Mouse (Mus musculus) adrenal gland, postnatal 14 days (tissue): Measurements from ENCODE around the gene Cpsf4l. TPM values are rescaled to one million over a fixed set of nuclear protein-coding genes. Genes with fewer than 3 reads are reported as not detected.
"Not testable (repeated sequence)": the region's sequence is repeated elsewhere in the genome, so short reads cannot be mapped to it uniquely, and the experiment has no call there.

Source experiments
- DNase-seq: peaks from one replicate; pipeline ENCODE4 v3.0.0; 2021; ENCODE audit warnings: mixed read lengths
- total RNA-seq: library from RNA; stranded (reverse); gene quantifications from 2 replicates; pipeline ENCODE4 v1.2.3, GENCODE M21; 2021

The Cpsf4l gene
- total RNA-seq, 1 experiment from 2014 or later, result 2.5 TPM

DNA sequence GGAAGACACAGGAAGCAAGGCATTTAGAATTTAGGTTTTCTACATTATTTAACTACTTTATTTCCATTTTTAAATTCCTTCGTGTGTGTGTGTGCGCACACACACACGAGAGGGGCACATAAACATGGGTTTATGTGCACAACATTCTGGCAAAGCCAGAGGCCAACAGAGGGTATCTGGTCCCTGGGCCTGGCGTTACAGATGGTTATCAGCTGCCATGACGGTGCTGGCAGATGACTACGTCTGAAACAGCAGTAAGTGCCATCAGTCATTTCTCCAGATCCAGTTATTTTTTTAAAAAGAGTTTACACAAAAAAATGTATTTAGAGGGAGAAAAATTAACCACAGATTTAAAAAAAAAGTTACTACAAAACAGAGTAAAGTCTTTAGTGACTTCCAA lies 43.6 kb downstream of the Cpsf4l start:
- DNase-seq, result no peak

DNA sequence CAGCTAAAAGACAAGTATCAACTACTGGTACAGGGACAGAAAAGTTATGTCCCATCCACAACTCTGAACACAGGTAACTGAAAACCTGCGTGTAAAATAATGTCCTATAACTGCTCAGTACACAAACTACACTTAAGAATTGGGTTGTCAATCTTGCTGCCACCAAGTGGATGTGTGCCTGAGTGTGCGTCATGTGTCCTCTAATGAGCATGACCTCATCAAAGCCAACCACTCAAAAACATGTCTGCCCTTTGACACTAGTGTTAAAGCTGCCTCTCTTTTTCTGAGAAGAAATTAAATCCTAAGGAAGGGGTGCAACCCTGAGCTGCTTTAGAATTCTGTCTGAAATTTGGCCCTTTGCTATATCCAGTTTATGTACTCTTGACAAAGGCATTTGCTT lies 45.5 kb downstream of the Cpsf4l start:
- DNase-seq, result no peak

DNA sequence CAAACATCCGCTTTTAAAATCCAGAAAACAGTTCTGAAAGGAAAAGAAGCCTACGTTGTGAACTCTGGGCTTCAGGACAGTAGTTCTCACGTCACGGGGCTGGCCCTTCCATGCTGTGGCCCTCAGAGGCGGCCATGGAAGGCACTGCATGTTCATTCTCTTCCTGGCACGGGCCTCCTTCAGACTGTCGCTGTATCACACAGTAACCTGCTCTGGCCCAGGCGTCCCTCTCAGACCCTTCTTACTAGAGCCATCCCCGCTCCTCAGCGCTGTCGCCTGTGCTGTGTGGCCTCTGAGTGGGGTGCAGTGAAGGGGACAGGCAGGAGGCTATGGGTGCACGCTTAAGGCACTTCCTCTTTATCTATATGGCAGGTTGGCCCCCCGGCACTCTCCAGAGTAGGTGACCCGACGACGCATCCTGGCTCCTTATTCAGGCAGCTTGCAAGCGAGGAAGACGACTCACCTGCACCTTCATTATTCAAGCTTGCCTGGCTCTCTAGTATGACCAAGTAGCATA lies 47.9 kb downstream of the Cpsf4l start:
- DNase-seq, result no peak

DNA sequence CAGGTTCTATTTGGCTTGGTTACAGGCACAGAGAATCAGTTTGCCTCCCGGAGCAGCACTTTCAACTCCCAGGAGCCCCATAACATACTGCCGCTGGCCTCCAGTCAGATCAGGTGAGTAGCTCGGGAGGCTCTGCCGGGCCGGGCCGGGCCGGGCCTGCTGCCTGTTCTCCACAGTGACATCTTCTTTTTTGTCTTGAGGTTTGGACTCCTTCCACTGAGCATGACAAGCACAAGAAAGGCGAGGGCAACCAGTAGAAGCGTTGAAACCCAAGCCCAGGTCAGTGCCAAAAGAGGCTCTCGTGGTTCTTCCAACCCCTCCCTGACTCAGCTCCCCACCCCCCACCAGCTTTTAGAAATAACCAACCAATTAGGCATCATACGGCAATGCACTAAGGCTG lies 48.9 kb downstream of the Cpsf4l start:
- no peak for DNase-seq

DNA sequence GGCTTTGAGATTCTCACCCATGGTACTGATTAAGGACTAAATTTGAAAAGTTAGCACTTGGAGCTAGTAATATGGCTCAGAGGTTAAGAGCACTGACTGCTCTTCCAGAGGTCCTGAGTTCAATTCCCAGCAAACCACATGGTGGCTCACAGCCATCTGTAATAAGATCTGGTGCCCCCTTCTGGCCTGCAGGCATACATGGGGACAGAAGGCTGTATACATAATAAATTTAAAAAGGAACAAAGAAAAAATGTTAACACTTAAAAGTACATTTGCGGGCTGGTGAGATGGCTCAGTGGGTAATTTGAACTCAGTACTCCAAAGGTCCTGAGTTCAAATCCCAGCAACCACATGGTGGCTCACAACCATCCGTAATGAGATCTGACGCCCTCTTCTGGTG lies 49.6 kb downstream of the Cpsf4l start:
- not testable (repeated sequence) for DNase-seq

DNA sequence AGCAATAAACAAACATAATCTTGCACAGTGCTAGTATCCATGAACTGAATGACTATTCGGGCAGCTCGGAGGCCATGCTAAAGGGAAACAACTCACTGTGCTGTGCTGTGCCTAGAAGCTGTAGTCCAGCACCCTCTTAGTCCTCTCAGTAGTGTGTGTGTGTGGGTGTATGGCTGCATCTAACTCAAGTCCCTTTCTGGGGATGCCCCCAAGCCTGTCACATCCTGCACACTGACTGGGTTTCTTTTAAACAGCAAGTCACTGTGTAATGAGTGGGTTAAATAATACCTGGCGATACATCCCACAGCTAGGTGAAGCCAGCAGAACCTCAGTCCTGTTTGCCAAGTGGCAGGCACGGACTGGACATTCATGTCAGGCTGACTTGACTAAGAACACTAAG lies 51.1 kb downstream of the Cpsf4l start:
- DNase-seq, result no peak

DNA sequence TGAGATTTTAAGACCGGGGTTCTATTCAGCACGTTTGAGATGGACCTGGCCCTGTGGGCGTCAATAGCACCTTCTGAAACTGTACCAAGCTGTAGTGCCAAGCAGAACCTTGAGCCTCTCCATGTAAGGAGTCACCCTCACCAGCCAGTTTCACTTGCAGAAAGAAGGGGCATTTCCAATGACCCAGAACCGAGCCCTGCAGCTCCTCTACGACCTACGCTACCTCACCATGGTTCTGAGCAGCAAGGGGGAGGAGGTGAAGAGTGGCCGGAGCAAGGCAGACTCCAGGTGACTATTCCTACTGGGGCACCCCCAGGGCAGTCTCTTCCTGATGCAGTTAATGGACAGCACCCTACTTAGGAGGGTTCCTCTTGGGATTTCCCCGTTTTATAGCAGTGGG lies 51.5 kb downstream of the Cpsf4l start:
- DNase-seq, result no peak

DNA sequence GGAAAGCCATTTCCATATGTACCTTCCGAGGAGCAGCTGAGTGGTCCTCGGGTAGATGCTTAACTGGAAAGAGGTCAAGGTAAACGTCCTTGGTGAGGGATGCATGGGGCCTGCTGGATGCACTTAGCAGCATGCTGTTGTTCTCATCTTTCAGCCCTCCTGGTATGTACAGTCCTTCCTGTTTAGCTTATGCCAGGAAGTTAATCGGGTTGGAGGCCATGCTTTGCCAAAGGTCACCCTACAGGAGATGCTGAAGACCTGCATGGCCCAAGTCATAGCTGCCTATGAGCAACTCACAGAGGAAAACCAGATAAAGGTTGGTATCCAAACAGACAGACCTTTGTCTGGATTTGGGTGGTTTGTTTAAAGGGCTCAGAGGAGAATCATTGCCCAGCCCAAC lies 52.6 kb downstream of the Cpsf4l start:
- no peak for DNase-seq

DNA sequence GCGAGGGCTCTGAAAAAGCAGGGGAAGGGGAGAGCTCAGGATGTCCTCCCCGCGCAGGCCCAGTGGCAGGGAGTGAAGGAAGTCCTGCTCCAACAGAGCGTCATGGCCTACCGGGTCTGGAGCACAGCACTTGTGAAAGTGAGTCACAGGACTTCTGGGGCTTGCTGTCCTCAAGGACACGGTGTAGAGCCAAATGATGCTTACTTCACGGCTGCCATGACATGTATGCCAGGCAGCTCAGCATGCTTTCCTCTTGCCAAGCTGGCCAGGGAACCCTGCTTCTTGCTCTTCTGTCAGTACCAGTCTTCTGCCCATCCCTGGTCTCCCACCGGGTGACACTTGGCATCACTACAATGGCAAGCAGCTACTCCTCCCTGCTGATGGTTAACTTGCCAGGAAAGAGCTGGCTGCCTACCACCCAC lies 53.3 kb downstream of the Cpsf4l start:
- peak; percentile 75 for DNase-seq

DNA sequence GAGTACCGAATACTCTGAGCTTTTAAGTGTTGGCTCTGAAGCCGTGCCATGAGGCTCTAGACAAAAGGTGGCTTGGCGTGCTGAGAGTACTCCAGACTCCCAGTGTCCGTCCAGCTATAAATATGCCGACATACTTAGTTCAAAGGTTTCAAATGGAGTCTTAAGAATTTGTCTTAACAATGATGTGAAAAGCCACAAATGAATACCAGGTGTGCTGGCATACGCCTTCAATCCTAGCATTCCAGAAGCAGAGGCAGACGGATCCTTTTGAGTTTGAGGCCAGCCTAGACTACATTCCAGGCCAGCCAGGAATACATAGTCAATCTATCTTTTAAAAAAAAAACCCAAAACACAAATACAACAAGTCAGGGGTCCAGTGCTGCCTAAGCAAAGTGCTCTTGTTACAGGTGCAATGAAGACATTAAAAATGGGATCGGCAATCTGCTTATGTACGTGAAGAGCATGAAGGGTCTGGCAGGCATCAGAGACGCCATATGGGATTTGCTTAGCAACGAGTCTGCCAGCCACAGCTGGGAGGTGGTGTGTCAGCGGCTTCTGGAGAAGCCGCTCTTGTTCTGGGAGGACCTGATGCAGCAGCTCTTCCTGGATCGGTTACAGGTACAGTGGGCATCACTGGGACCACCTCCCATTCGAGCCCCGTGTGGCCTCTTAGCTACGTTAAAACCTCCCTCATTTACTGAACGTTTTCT lies 55.1 kb downstream of the Cpsf4l start:
- no peak for DNase-seq

DNA sequence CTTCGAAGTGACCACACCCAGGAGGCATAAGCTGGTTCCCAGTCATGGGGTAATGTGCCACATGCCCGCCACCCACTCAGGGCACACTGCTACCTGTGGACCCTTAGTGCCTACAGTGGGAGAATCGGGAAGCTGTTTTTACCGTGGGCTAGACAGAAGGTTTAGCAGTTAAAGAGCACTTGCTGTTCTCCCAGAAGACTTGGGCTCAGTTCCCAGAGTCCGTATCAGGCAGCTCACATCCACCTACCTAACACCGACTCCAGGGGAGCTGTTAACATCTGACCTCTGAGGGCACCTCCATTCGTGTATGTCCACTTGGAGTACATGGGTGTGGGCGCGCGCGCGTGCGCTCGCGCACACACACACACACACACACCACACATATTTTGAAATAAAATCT lies 55.7 kb downstream of the Cpsf4l start:
- no peak for DNase-seq

DNA sequence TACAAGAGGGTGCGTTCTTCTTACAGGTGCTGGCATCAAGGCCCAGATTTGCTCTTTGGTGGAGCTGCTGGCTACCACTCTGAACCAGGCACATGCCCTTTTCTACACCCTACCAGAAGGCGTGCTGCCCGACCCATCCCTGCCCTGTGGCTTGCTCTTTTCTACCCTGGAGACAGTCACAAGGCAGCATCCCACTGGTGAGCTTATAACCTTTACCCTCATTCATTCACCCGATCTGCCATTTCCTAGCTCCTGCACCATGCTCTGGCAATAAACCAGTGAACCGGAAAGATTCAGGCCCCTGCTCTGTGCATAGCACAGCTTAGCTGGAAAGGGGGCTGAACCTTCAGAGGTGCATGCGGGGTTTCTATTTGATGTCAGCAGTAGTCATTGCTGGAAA lies 57.3 kb downstream of the Cpsf4l start:
- DNase-seq, result no peak

DNA sequence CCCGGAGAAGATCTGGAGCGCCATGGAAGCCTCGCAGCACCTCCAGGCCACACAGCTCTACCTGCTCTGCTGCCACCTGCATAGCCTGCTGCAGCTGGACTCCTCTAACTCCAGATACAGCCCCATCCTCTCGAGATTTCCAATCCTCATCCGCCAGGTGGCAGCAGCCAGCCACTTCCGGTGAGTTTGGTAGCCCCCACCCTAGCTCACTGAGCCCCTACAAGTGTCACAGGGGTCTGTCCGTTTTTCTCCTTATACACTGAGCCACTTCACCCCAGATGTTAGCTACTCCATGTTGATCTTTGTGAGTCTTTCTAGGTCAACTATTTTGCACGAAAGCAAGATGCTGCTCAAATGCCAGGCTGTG lies 57.9 kb downstream of the Cpsf4l start:
- peak; percentile 55 for DNase-seq

DNA sequence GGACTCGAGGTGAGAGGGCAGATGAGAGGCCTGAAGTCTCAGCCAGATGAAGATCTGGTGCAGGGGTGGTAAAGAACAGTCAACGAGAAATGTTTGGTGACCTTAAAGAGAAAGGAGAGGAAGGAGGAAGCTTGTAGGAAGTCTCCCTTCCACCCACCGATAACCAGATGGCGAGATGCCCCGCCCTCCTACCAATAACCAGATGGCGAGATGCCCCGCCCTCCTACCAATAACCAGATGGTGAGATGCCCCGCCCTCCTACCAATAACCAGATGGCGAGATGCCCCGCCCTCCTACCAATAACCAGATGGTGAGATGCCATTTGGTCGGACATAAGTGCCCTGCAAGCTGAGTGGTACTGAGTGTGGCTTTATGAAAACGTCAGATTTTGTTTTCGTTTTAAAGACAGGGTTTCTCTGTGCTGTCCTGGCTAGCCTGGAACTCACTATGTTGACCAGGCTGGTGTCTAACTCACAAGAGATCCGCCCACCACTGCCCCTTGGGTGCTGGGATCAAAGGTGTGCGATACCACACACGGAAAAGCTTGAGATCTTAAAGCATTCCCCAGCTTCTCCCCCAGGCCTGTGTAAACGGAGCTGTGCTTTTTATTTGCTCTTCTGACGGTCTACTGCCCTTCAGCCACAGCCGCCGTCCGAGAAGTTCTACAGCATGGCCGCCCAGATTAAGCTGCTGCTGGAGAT lies 58.5 kb downstream of the Cpsf4l start:
- no peak for DNase-seq

DNA sequence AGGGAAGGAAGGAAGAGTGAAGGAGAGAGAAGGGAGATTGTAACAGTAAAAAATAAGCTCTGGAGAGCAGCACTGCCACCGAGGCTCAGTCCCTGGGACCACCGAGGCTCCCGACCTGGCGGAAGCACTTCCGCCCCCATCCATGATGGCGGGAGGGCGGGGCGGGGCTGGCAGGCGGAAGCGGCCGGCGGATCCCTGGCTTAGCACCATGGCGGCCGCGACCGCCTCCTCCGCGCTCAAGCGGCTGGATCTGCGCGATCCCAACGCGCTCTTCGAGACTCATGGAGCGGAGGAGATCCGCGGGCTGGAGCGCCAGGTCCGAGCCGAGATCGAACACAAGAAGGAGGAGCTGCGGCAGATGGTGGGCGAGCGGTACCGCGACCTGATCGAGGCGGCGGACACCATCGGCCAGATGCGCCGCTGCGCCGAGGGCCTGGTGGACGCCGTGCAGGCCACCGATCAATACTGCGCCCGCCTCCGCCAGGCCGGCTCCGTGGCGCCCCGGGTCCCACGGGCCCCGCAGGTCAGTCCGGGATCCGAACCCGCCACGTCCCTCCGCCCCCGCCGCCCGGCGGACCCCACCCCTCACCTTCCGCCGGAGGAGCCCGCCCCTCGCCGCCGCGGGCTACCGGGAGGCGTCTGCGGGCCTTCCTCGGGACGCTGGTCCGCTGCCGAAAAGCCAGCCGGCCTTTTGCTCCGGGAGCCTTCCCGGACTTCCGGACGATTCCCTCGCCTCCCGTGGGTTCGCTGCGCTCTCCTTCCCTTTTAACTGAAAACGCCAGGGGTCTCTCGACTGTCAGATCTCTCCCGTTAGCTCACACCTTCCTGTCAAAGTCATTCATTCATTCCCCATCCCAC lies 60.2 kb downstream of the Cpsf4l start, which contains the start of gene Slc39a11:
Gene Slc39a11 (minus strand): TSS at position 727 of the 858 bp plus-strand sequence.
- peak; percentile 83 for DNase-seq

DNA sequence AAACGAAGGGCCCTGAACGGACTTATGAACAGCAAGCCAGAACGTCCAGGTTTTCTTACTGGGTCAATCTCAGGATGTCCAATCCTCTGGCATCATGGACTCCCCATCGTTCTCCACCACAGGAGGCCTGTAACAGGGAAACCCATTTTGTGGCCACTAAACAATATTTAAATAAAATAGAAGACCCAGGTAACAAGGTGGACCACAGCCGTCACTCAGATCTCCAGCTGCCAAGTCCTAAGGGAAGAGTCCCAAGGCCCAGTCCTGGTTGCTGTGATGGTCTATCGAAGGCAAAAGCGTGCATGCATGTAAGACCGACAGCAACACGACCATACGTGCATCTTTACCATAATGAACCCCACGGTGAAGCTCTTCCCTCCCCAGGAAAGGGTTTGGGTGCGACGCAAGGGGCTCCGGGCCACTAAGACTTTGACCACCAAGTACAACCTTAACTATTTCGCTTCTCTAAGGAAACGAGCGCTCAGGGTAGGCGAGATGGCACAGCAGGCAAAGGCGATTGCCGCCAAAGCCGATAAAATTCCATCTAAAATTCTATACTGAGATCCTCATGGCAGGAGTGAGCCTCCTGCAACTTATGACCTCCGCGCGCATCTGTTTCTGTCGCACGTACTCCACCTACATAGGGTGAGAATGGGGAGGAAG lies 61.0 kb downstream of the Cpsf4l start, which contains the start of gene Cog1:
Gene Cog1 (plus strand): TSS at position 480 of the 663 bp plus-strand sequence.
- DNase-seq, result no peak

Other genes starting within 250 kb of the Cpsf4l start
- gene Sstr2, start 90.7 kb downstream of the Cpsf4l start, total RNA-seq, result 2.4 and 2.6 TPM in 2 replicates
- 30.8 and 31.9 TPM in 2 replicates for gene Cog1, start 60.8 kb downstream of the Cpsf4l start, total RNA-seq
- gene Slc39a11, start 59.9 kb downstream of the Cpsf4l start, total RNA-seq, result 13.7 and 17.5 TPM in 2 replicates
- 25.7 and 28.5 TPM in 2 replicates for gene Fam104a, start 25.9 kb downstream of the Cpsf4l start, total RNA-seq
- gene D11Wsu47e, start 25.6 kb downstream of the Cpsf4l start, total RNA-seq, result 15.9 and 18.2 TPM in 2 replicates
- gene Cdc42ep4, start 41.9 kb upstream of the Cpsf4l start, total RNA-seq, result 76.8 and 82.7 TPM in 2 replicates